Mouse (Mus musculus): Measurements from ENCODE around the gene Pak7.

GRCm38 (mm10) chr2:136175030-136175429 lies 212.7 kb downstream of the Pak7 start:
- no peak for TF ChIP-seq CTCF (IDR thresholded peaks at IDR 0.05; ENCODE audit: borderline replicate concordance, control insufficient read depth, extremely low read depth, insufficient read depth, low read length, poor library complexity)
- no peak for TF ChIP-seq POLR2A (IDR thresholded peaks at IDR 0.05; ENCODE audit: control insufficient read depth, extremely low read depth, insufficient read depth, low read length, poor library complexity)

Data from thymus, adult 2 months (tissue).